Mouse (Mus musculus): ENCODE measurements around the gene Runx3. TPM values are rescaled to one million over a fixed set of nuclear protein-coding genes. Genes with fewer than 3 reads are reported as not detected.

Runx3 gene
- polyA plus RNA-seq, 1 experiment, result 8.8 TPM

- Histone ChIP-seq H3K27me3 (ENCODE audit: control insufficient read depth, insufficient read depth, low read length) (no peaks in the 10 kb centered on the region), H3K4me1 (ENCODE audit: control insufficient read depth, insufficient read depth, low read length) (peaks cover 9% of the 10 kb centered on the region), H3K36me3 (ENCODE audit: control insufficient read depth, insufficient read depth, low read length) (no peaks in the 10 kb centered on the region), H3K4me3 (ENCODE audit: control insufficient read depth, low read depth, low read length) (no peak overlapping the region), H3K27ac (ENCODE audit: control insufficient read depth, insufficient read depth, low read depth, low read length) (no peak overlapping the region)
- TF ChIP-seq CTCF (IDR thresholded peaks at IDR 0.05; ENCODE audit: control insufficient read depth, insufficient read depth, insufficient replicate concordance, low read depth, low read length) (no peak), POLR2A (IDR thresholded peaks at IDR 0.05; ENCODE audit: control insufficient read depth, low read depth, low read length) (no peak)
These were observed 4.7 kb downstream of the Runx3 start for GRCm38 (mm10) chr4:135125152-135125551.

GRCm38 (mm10) chr4:135126385-135126784 is 5.9 kb downstream of the Runx3 start:
- Histone ChIP-seq H3K27me3 (ENCODE audit: control insufficient read depth, insufficient read depth, low read length) (no peaks in the 10 kb centered on the region), H3K27ac (ENCODE audit: control insufficient read depth, insufficient read depth, low read depth, low read length) (no peak overlapping the region), H3K36me3 (ENCODE audit: control insufficient read depth, insufficient read depth, low read length) (no peaks in the 10 kb centered on the region), H3K4me1 (ENCODE audit: control insufficient read depth, insufficient read depth, low read length) (peaks cover 9% of the 10 kb centered on the region), H3K4me3 (ENCODE audit: control insufficient read depth, low read depth, low read length) (no peak overlapping the region)
- peak; percentile 26; the same call in 1 of the 2 replicates for TF ChIP-seq CTCF (IDR thresholded peaks at IDR 0.05; ENCODE audit: control insufficient read depth, insufficient read depth, insufficient replicate concordance, low read depth, low read length)
- no peak for TF ChIP-seq POLR2A (IDR thresholded peaks at IDR 0.05; ENCODE audit: control insufficient read depth, low read depth, low read length)

- H3K27ac ChIP-seq (ENCODE audit: control insufficient read depth, insufficient read depth, low read depth, low read length), result no peak overlapping the region
- H3K4me3 ChIP-seq (ENCODE audit: control insufficient read depth, low read depth, low read length), result peak overlapping the region; percentile 57
- peaks cover 9% of the 10 kb centered on the region for H3K4me1 ChIP-seq (ENCODE audit: control insufficient read depth, insufficient read depth, low read length)
- TF ChIP-seq CTCF (IDR thresholded peaks at IDR 0.05; ENCODE audit: control insufficient read depth, insufficient read depth, insufficient replicate concordance, low read depth, low read length) (no peak), POLR2A (IDR thresholded peaks at IDR 0.05; ENCODE audit: control insufficient read depth, low read depth, low read length) (no peak)
- no peaks in the 10 kb centered on the region for H3K36me3 ChIP-seq (ENCODE audit: control insufficient read depth, insufficient read depth, low read length)
- no peaks in the 10 kb centered on the region for H3K27me3 ChIP-seq (ENCODE audit: control insufficient read depth, insufficient read depth, low read length)
These were observed 8.5 kb downstream of the Runx3 start for GRCm38 (mm10) chr4:135128841-135129520.

- Histone ChIP-seq H3K4me1 (ENCODE audit: control insufficient read depth, insufficient read depth, low read length) (peaks cover 9% of the 10 kb centered on the region), H3K27ac (ENCODE audit: control insufficient read depth, insufficient read depth, low read depth, low read length) (no peak overlapping the region), H3K36me3 (ENCODE audit: control insufficient read depth, insufficient read depth, low read length) (no peaks in the 10 kb centered on the region), H3K4me3 (ENCODE audit: control insufficient read depth, low read depth, low read length) (no peak overlapping the region), H3K27me3 (ENCODE audit: control insufficient read depth, insufficient read depth, low read length) (no peaks in the 10 kb centered on the region)
- TF ChIP-seq POLR2A (IDR thresholded peaks at IDR 0.05; ENCODE audit: control insufficient read depth, low read depth, low read length), result no peak
- no peak for TF ChIP-seq CTCF (IDR thresholded peaks at IDR 0.05; ENCODE audit: control insufficient read depth, insufficient read depth, insufficient replicate concordance, low read depth, low read length)
These were observed 9.7 kb downstream of the Runx3 start for GRCm38 (mm10) chr4:135130156-135130555.

- peaks cover 9% of the 10 kb centered on the region for H3K4me1 ChIP-seq (ENCODE audit: control insufficient read depth, insufficient read depth, low read length)
- H3K36me3 ChIP-seq (ENCODE audit: control insufficient read depth, insufficient read depth, low read length), result no peaks in the 10 kb centered on the region
- H3K27ac ChIP-seq (ENCODE audit: control insufficient read depth, insufficient read depth, low read depth, low read length), result no peak overlapping the region
- H3K27me3 ChIP-seq (ENCODE audit: control insufficient read depth, insufficient read depth, low read length), result no peaks in the 10 kb centered on the region
- TF ChIP-seq CTCF (IDR thresholded peaks at IDR 0.05; ENCODE audit: control insufficient read depth, insufficient read depth, insufficient replicate concordance, low read depth, low read length) (no peak), POLR2A (IDR thresholded peaks at IDR 0.05; ENCODE audit: control insufficient read depth, low read depth, low read length) (no peak)
- H3K4me3 ChIP-seq (ENCODE audit: control insufficient read depth, low read depth, low read length), result no peak overlapping the region
These were observed 10.7 kb downstream of the Runx3 start for GRCm38 (mm10) chr4:135131145-135131544.

- Histone ChIP-seq H3K4me3 (ENCODE audit: control insufficient read depth, low read depth, low read length) (no peak overlapping the region), H3K27me3 (ENCODE audit: control insufficient read depth, insufficient read depth, low read length) (no peaks in the 10 kb centered on the region), H3K27ac (ENCODE audit: control insufficient read depth, insufficient read depth, low read depth, low read length) (no peak overlapping the region), H3K36me3 (ENCODE audit: control insufficient read depth, insufficient read depth, low read length) (no peaks in the 10 kb centered on the region), H3K4me1 (ENCODE audit: control insufficient read depth, insufficient read depth, low read length) (peaks cover 9% of the 10 kb centered on the region)
- no peak for TF ChIP-seq CTCF (IDR thresholded peaks at IDR 0.05; ENCODE audit: control insufficient read depth, insufficient read depth, insufficient replicate concordance, low read depth, low read length)
- TF ChIP-seq POLR2A (IDR thresholded peaks at IDR 0.05; ENCODE audit: control insufficient read depth, low read depth, low read length), result no peak
These were observed 12.3 kb downstream of the Runx3 start for GRCm38 (mm10) chr4:135132797-135133196.

- TF ChIP-seq POLR2A (IDR thresholded peaks at IDR 0.05; ENCODE audit: control insufficient read depth, low read depth, low read length) (no peak), CTCF (IDR thresholded peaks at IDR 0.05; ENCODE audit: control insufficient read depth, insufficient read depth, insufficient replicate concordance, low read depth, low read length) (no peak)
- Histone ChIP-seq H3K27me3 (ENCODE audit: control insufficient read depth, insufficient read depth, low read length) (no peaks in the 10 kb centered on the region), H3K4me3 (ENCODE audit: control insufficient read depth, low read depth, low read length) (no peak overlapping the region), H3K27ac (ENCODE audit: control insufficient read depth, insufficient read depth, low read depth, low read length) (no peak overlapping the region), H3K36me3 (ENCODE audit: control insufficient read depth, insufficient read depth, low read length) (no peaks in the 10 kb centered on the region), H3K4me1 (ENCODE audit: control insufficient read depth, insufficient read depth, low read length) (peaks cover 7% of the 10 kb centered on the region)
These were observed 13.3 kb downstream of the Runx3 start for GRCm38 (mm10) chr4:135133711-135134110.

Data from testis, adult 2 months (tissue).